Mouse (Mus musculus) A20 (cell line): ENCODE results near the gene Nup50.

ENCODE experiments used
- DNase-seq: peaks from one replicate; pipeline ENCODE4 v3.0.0-alpha.2; 2011; ENCODE audit warnings: low read depth, low spot score

Gene Nup50

GRCm38 (mm10) chr15:84950053-84950452 lies 26.8 kb downstream of the Nup50 start:
- no peak for DNase-seq

DNA sequence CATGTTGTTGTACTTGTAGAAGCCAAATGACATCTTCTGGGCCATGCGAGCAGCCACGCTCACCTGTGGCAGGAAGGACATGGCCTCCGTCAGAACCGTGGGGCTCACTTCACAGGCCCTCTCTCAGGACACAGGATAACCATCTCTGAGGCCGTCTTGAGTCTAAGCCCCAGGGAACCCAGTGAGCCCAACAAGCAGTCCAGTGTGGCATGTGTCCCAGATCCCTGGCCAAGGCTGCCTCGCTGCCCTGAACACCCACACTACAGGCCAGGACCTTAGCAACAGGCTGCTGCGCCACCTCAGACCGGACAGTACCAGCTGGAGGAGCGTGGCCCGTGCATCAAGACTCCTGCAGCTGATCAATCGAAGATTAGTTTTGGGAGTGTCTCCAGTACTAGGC lies 30.0 kb downstream of the Nup50 start:
- no peak for DNase-seq

DNA sequence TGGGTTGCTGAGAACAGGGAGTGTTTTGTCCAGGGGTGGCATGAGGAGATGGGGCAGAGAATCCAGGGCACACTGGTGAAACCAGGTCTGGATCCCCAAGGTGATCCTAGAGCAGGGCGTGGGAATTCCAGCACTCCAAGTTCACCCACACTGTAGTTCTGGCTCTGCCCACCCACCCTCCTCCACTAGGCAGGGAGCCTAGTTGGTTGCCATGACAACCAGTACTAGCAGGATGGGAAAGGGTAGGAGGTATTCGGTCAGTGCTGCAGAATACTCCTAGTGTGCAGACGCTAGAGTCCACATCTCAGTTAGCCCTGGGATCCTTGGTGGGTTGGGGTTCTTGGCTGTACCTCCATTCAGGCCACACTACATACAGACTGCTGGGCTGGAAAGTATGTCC lies 34.6 kb downstream of the Nup50 start:
- DNase-seq, result no peak

GRCm38 (mm10) chr15:84958331-84958730 lies 35.1 kb downstream of the Nup50 start:
- DNase-seq, result no peak

DNA sequence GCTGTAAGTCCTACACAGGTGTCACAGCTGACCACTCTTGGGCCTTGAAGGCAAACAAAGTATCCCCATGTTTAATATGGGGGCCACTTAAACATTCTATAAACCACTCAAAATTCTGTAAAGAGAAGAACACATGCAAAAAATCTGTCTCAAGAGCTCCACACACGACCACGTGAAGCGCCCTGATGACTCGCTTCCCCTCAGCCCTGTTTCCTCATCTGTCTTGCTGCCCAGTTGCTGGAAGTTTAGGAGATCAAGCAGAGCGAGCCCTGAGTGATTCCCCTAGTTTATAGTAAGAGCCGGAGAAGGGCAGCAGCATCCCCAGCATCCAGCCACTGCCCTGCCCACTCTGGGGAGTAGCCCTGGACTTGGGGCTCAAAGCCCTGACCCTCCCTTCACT lies 36.7 kb downstream of the Nup50 start:
- no peak for DNase-seq

DNA sequence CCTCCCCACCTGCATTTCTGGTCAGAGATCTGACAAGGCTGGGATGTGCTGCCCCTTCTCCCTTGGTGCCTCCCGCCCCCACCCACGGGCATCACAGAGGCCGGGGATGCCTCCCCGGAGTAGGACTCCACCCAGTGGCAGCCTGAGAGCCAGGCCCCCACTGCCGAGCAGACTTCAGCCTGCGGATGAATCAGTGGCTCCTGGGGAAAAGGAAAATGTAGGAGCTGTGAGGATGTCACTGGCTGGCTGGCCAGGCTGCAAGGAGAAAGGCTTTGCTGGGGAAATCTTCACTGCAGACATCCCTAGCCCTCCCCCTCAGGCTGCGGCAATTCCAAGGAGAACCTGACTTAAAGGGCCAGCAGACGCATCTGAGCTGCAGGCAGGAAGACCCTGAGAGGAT lies 37.5 kb downstream of the Nup50 start:
- no peak for DNase-seq

GRCm38 (mm10) chr15:84962518-84962917 lies 39.3 kb downstream of the Nup50 start:
- no peak for DNase-seq

DNA sequence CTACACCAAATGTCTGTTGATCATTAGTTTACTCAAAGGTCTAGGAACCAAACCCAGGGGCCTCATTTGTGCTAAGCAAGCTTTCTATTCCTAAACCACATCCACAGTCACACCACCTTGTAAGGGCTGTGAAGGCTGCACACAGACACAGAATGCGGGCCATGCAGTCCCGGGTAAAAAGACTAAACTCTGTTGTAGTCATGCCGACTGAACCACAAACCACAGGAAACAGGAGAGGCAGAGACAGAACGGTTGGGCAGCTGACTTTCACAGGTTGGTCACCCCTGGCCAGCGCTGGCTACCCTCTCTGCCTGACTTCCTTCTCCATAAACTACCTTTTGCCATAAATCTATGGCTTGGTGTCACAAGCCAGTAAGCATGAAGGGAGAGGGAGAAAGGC lies 41.6 kb downstream of the Nup50 start:
- no peak for DNase-seq

GRCm38 (mm10) chr15:84965575-84966360 lies 42.6 kb downstream of the Nup50 start:
- DNase-seq, result peak; percentile 36

- no peak for DNase-seq
These were observed 45.3 kb downstream of the Nup50 start for GRCm38 (mm10) chr15:84968534-84968933.

DNA sequence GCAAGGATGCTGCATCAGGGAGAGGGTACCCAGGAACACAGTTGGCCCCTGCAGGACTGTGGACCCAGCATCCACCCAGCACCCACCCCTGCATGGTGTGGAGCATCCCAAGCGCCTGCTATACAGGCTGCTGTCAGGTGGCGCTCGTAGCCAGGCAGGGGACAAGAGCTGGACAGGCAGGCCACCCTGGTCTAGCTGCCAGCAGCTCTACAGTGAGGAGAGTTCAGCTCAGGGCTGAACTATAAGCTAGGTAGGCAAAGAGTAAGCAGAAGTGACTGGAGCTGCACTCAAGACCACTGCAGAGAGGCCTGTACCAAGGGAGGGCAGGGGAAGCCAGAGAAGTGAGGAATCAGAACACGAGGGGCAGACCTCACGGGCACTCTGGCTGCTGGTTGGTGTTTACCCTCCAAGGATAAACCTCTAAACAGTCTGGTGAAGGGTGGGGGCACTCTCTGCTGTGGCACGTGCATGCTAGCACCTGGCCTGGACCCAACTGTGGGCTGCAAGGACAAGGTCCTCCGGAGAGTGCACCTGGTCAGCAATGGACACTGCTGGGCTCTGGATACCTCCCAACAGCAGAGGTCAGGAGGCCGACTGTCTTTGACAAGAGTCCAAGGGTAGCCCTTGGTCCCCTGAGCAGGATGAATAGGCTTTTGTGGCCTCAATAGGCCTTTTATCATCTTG lies 49.8 kb downstream of the Nup50 start:
- DNase-seq, result no peak

DNA sequence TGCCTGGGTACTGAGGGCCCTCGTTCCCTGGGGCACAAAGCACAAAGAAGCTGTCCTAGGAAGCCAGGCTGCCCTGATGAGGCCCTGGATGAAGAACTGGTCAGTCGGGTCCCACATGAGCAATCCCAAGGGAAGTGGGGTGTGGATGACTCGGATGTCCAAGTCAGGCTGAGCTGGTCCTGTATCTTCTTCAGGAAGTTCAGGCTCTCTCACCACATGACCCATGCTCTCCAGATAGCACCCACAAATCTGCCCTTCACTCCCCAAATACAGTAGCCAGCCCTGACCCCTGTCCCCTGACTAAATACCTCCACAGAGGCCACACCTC lies 50.3 kb downstream of the Nup50 start:
- DNase-seq, result no peak

GRCm38 (mm10) chr15:84975729-84976128 lies 52.5 kb downstream of the Nup50 start:
- DNase-seq, result no peak

- DNase-seq, result no peak
These were observed 58.5 kb downstream of the Nup50 start for GRCm38 (mm10) chr15:84981609-84982313.

DNA sequence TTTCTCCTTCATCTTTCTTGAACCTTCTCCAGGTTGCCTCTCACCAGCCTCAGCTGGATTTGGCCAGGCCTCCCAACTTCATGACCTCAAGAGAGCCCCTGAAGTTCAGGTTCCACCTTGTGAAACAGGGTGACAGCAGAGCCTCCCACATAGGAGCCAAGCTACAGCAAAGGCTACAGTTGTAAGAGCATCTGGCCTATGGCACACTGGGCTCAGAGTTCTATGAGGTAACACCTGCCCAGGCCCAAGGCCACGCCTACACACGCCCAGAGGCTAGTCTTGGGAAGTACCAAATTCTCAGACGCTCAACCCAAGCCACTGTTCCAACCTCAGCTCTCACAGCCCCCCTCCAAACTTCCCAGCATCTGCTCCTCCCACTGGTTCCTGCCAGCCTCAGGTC lies 59.7 kb downstream of the Nup50 start:
- no peak for DNase-seq

- DNase-seq, result no peak
These were observed 60.5 kb downstream of the Nup50 start for GRCm38 (mm10) chr15:84983721-84984120.

DNA sequence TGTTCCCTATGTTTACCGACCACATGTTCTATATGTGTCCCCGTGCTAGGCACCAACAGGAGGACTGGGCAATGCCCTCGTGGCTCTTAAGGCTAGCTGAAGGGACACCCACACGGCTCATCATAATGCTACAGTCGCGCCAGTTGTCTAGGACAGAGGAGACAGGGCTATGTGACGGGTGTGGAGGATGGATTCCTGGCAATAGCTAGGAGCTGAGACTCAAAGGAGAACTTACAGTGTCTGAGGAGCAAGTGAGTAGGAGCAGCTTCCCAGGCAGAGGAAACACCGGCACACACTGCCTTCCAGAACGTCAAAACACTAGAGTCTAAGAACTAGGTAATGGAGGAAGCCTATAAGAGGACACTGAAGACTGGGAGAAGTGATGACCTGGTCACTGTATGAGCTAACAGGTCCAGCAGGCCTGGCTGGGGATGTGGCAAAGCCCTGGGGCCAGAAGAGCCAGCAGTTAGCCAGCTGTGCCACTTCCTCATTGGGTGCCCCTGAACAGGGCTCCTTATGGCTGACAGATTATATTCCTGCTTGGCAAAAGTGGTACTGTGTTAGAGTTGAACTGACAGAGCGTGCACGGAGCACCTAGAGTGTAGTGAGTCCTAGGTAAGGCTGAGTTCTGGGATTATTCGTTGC lies 62.4 kb downstream of the Nup50 start:
- DNase-seq, result no peak

- peak; percentile 90 for DNase-seq
These were observed 63.2 kb downstream of the Nup50 start for GRCm38 (mm10) chr15:84986171-84987019.

DNA sequence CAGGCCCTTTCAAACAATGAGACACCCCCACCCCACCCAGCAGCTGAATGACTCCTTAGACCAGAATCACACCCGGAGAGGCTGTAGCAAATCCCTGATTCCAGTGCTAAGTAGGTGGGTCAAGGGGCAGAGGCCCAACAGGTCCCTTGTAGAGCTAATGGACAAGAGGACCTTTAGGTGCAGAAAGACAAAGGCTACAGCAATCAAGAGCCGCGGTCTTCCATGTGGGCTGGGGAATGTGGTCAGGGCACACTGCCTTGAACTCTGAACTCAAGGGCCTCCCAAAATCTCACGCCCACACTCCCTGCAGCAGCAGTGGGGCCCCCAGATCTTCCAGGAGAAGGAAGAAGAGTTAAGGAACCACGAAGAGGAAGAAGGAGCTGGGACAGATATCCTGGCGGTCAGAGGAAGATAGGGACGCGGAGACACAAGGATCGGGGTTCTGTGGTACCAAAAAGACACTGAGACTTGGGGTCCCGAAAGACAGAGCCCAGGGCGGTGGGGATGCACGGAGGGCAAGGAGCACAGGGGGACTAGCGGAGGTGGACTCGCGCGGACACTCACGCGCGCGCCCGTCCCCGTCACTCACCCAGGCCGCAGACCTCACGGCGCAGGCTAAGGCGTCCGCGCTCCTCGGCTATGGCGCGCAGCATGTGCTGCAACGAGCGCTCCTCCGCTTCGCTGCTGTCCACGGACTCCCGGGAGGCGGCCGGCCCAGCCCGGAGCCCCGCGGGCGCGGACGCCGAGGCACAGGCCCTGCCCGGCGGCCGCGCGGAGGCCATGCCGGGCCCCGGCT lies 64.0 kb downstream of the Nup50 start:
- peak; percentile 72 for DNase-seq
